Mouse (Mus musculus) T-helper 2 cell (primary cell): ENCODE results near the gene Agpat1.

Experiments used
- in situ Hi-C: fragments of 300-600 bp; cut with MboI, MseI; formaldehyde crosslinking; loops from one replicate; pipeline ENCODE4 v1.15.1; 2025; ENCODE audit warnings: high pct_unique_total_duplicates

Agpat1 gene

GRCm38 (mm10) chr17:34652546-34652945, 48.5 kb downstream of the Agpat1 start:
- in situ Hi-C loops, result no loop called here

GRCm38 (mm10) chr17:34652985-34653384, 48.9 kb downstream of the Agpat1 start:
- in situ Hi-C loops, result no loop called here

- in situ Hi-C loops, result no loop called here
Observed at GRCm38 (mm10) chr17:34653746-34654285, 49.8 kb downstream of the Agpat1 start.

- in situ Hi-C loops, result no loop called here
Observed at GRCm38 (mm10) chr17:34654392-34654791, 50.3 kb downstream of the Agpat1 start.

- in situ Hi-C loops, result no loop called here
Observed at GRCm38 (mm10) chr17:34655160-34655559, 51.1 kb downstream of the Agpat1 start.

GRCm38 (mm10) chr17:34655581-34655991, 51.5 kb downstream of the Agpat1 start:
- in situ Hi-C loops, result no loop called here

GRCm38 (mm10) chr17:34656666-34657065, 52.6 kb downstream of the Agpat1 start:
- in situ Hi-C loops, result no loop called here

GRCm38 (mm10) chr17:34657271-34657670, 53.2 kb downstream of the Agpat1 start:
- in situ Hi-C loops, result no loop called here

- in situ Hi-C loops, result no loop called here
Observed at GRCm38 (mm10) chr17:34658145-34658544, 54.1 kb downstream of the Agpat1 start.

- in situ Hi-C loops, result no loop called here
Observed at GRCm38 (mm10) chr17:34658591-34658990, 54.5 kb downstream of the Agpat1 start.

- in situ Hi-C loops, result no loop called here
Observed at GRCm38 (mm10) chr17:34659181-34659896, 55.3 kb downstream of the Agpat1 start.

GRCm38 (mm10) chr17:34659897-34660214, 55.8 kb downstream of the Agpat1 start:
- in situ Hi-C loops, result no loop called here

- in situ Hi-C loops, result no loop called here
Observed at GRCm38 (mm10) chr17:34660259-34660820, 56.3 kb downstream of the Agpat1 start.

- in situ Hi-C loops, result no loop called here
Observed at GRCm38 (mm10) chr17:34661121-34661591, 57.1 kb downstream of the Agpat1 start.

- in situ Hi-C loops, result no loop called here
Observed at GRCm38 (mm10) chr17:34662468-34662867, 58.4 kb downstream of the Agpat1 start.

- in situ Hi-C loops, result no loop called here
Observed at GRCm38 (mm10) chr17:34662978-34663377, 58.9 kb downstream of the Agpat1 start.
